In the genomic region with DNA sequence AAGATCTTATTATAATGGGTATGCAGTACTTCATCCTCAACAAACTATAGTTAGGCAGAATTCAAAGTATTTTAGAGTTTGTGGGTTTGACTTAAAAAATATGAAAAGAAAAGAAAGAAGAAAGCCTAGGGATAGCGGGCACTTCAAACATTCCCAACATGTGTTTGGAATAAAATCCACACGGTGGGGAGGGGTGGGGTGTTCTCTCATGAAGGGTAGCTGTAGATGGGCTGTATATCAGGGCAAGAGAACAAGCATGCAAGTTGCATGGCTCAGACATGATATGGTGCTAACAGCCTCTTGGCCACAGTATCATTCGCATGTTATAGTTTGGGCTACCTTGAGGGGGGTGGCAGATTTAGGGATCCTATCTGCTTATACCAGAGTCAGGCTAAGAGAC, we compare ENCODE assay signal across 20 mouse cellular contexts.
A peak's percentile ranks its signal among the peaks of the same experiment; 100 is the strongest.
DNase-seq lines count a peak whose midpoint lies in the region; ATAC-seq and TF ChIP-seq lines count a peak whose summit lies in the region.
"Had no signal": no experiment of that assay in that cellular context is flagged by ENCODE, and none has a peak within 500 bp of the region (broad histone marks: within the 10 kb centered on the region; RNA-seq: fewer than 3 reads in every experiment).

No protein-coding gene starts in this region.

- H3K9me3 ChIP-seq in embryonic facial prominence, embryonic 13.5 days: no peaks in the 10 kb centered on the region
- H3K9me3 ChIP-seq in embryonic facial prominence, embryonic 15.5 days (replicated peaks): no peaks in the 10 kb centered on the region
- no peaks in the 10 kb centered on the region for H3K9me3 ChIP-seq in limb, embryonic 12.5 days
- H3K9me3 ChIP-seq in kidney, embryonic 15.5 days (replicated peaks): no peaks in the 10 kb centered on the region
- H3K9me3 ChIP-seq: G1E; heart, embryonic 12.5 days; hindbrain, embryonic 10.5 days had no signal

- no peaks in the 10 kb centered on the region for H3K27me3 ChIP-seq in embryonic facial prominence, embryonic 13.5 days
- H3K27me3 ChIP-seq in embryonic facial prominence, embryonic 15.5 days: no peaks in the 10 kb centered on the region
- H3K27me3 ChIP-seq in limb, embryonic 12.5 days: no peaks in the 10 kb centered on the region
- no peaks in the 10 kb centered on the region for H3K27me3 ChIP-seq in kidney, embryonic 15.5 days
- H3K27me3 ChIP-seq: heart, embryonic 12.5 days had no signal

- H3K36me3 ChIP-seq in embryonic facial prominence, embryonic 13.5 days: 0 out of 2 replicates have a peak, but pooled peaks cover 4% of the 10 kb centered on the region
- H3K36me3 ChIP-seq in embryonic facial prominence, embryonic 15.5 days: no peaks in the 10 kb centered on the region
- H3K36me3 ChIP-seq in limb, embryonic 12.5 days: peaks cover 5% of the 10 kb centered on the region
- peaks cover 7% of the 10 kb centered on the region; the same call in 1 of the 2 replicates for H3K36me3 ChIP-seq in kidney, embryonic 15.5 days
- H3K36me3 ChIP-seq: G1E had no signal

- 0 out of 2 replicates have a peak overlapping the region, but pooled peaks have one; percentile 7 for H3K4me2 ChIP-seq in embryonic facial prominence, embryonic 13.5 days
- H3K4me2 ChIP-seq in embryonic facial prominence, embryonic 15.5 days (replicated peaks): no peak overlapping the region
- H3K4me2 ChIP-seq in limb, embryonic 12.5 days: peak overlapping the region; percentile 8; the same call in 1 of the 2 replicates
- H3K4me2 ChIP-seq in kidney, embryonic 15.5 days: no peak overlapping the region
- H3K4me2 ChIP-seq: heart, embryonic 12.5 days; hindbrain, embryonic 14.5 days had no signal

- no peak overlapping the region for H3K4me3 ChIP-seq in layer of hippocampus, adult 2 months
- no peak overlapping the region for H3K4me3 ChIP-seq in embryonic facial prominence, embryonic 13.5 days
- H3K4me3 ChIP-seq in embryonic facial prominence, embryonic 15.5 days (replicated peaks): no peak overlapping the region
- no peak overlapping the region for H3K4me3 ChIP-seq in limb, embryonic 12.5 days (replicated peaks)
- H3K4me3 ChIP-seq in kidney, embryonic 15.5 days (replicated peaks): no peak overlapping the region
- H3K4me3 ChIP-seq: erythroblast, embryonic 14.5 days; gastrocnemius, adult 2 months; heart, embryonic 12.5 days; hindbrain, embryonic 10.5 days had no signal

- DNase-seq in layer of hippocampus, adult 2 months (ENCODE audit: low spot score in 2 of 2): no peak
- DNase-seq in layer of hippocampus, postnatal 36 days: no peak
- DNase-seq in urinary bladder, adult 2 months (ENCODE audit: low spot score): no peak
- no peak for DNase-seq in neural tube, embryonic 10.5 days (ENCODE audit: extremely low spot score, low spot score)
- DNase-seq: adrenal gland, postnatal 10 days; cerebellum, adult 11-12 months; cerebellum, adult 9-10 months; cerebellum, postnatal 25 days; gastrocnemius, adult 2 months; gastrocnemius, postnatal 25 days had no signal

- ATAC-seq in embryonic facial prominence, embryonic 13.5 days (ENCODE audit: insufficient number of reproducible peaks, insufficient read depth, low FRiP score, low TSS enrichment, low read depth): no peak
- peak; percentile 67; the same call in 1 of the 2 replicates for ATAC-seq in embryonic facial prominence, embryonic 15.5 days (ENCODE audit: insufficient number of reproducible peaks, low FRiP score, low TSS enrichment, low read depth)
- peak; percentile 38; the same call in 1 of the 2 replicates for ATAC-seq in limb, embryonic 12.5 days (ENCODE audit: insufficient number of reproducible peaks, insufficient read depth, low FRiP score, low TSS enrichment, low read depth)
- ATAC-seq in kidney, embryonic 15.5 days (replicated peaks; ENCODE audit: low FRiP score): no peak
- ATAC-seq: CD4-positive, CD25-positive, alpha-beta regulatory T cell, adult 4 months had no signal

- H3K4me1 ChIP-seq in embryonic facial prominence, embryonic 13.5 days: peaks cover 60% of the 10 kb centered on the region
- H3K4me1 ChIP-seq in embryonic facial prominence, embryonic 15.5 days: peaks cover 22% of the 10 kb centered on the region
- H3K4me1 ChIP-seq in limb, embryonic 12.5 days (replicated peaks): peaks cover 78% of the 10 kb centered on the region
- peaks cover 14% of the 10 kb centered on the region; the same call in 1 of the 2 replicates for H3K4me1 ChIP-seq in kidney, embryonic 15.5 days

- no peak overlapping the region for H3K9ac ChIP-seq in embryonic facial prominence, embryonic 13.5 days
- H3K9ac ChIP-seq in embryonic facial prominence, embryonic 15.5 days: no peak overlapping the region
- no peak overlapping the region for H3K9ac ChIP-seq in limb, embryonic 12.5 days (replicated peaks)
- H3K9ac ChIP-seq in kidney, embryonic 15.5 days: no peak overlapping the region
- H3K9ac ChIP-seq: heart, embryonic 12.5 days; hindbrain, embryonic 14.5 days had no signal

- peak overlapping the region; percentile 62; the same call in 1 of the 2 replicates for H3K27ac ChIP-seq in layer of hippocampus, adult 2 months
- peak overlapping the region; percentile 65 for H3K27ac ChIP-seq in embryonic facial prominence, embryonic 13.5 days
- H3K27ac ChIP-seq in embryonic facial prominence, embryonic 15.5 days (replicated peaks): peak overlapping the region; percentile 36; the same call in 1 of the 2 replicates
- peak overlapping the region; percentile 45; the same call in 1 of the 2 replicates for H3K27ac ChIP-seq in limb, embryonic 12.5 days
- no peak overlapping the region for H3K27ac ChIP-seq in kidney, embryonic 15.5 days
- H3K27ac ChIP-seq: gastrocnemius, adult 2 months; hindbrain, embryonic 10.5 days; hindbrain, embryonic 14.5 days had no signal

- 39% methylated on average over 3 of the region's 3 CpGs for WGBS in embryonic facial prominence, embryonic 13.5 days
- WGBS in embryonic facial prominence, embryonic 15.5 days: 32% methylated on average over 3 of the region's 3 CpGs
- WGBS in limb, embryonic 12.5 days: 20% methylated on average over 3 of the region's 3 CpGs
- WGBS in kidney, embryonic 15.5 days: 85% methylated on average over 3 of the region's 3 CpGs

- TF ChIP-seq CTCF in layer of hippocampus, adult 2 months (conservative IDR thresholded peaks at IDR 0.05): no peak

Comparison
In these comparisons a context has a peak if more than half of its experiments do, and no peak if none do; other contexts are left out.
1. ATAC-seq: peak in embryonic facial prominence, embryonic 15.5 days (single experiment) and limb, embryonic 12.5 days (single experiment); none in embryonic facial prominence, embryonic 13.5 days (single experiment) and kidney, embryonic 15.5 days (single experiment).
2. H3K4me2 ChIP-seq: peak in embryonic facial prominence, embryonic 13.5 days (single experiment) and limb, embryonic 12.5 days (single experiment); none in embryonic facial prominence, embryonic 15.5 days (single experiment) and kidney, embryonic 15.5 days (single experiment).